In the genomic region with DNA sequence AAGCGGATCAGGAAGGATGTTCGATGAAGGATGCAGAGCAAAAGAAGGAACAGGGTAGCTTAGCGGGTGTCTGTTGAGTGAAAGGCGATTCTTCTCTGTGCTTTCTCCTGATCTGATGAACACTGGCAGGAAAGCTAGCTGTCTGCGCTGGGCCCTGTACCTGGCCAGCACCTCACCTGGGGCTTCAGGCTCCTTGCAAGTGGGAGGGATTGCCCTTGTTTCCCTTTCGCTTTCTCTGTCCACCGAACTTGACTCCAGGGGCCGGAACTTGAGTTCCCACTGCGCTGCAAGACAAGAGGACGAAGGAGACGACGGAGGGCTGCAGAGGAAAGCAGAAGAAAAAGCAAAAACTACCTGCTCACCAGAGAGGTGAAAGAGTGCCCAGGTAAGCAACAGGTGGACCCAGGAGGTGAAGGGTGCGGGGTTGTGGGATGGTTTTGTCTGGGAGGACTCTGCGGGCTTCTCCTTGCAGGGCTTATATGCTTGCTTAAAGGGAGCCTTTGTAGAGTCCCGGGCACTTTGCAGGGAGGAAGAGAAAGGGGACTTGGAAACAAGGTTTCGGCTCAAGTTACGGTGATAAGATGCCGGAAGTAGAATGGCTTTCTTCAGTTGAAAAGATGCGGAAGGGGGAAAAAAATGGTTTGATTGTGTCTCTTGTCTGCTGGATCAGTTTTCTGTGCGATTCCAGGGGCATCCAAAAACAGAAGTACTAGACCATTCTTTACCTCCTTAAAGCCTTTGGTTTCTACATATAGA, we compare ENCODE assay signal across 9 mouse cellular contexts. TPM values are rescaled to one million over a fixed set of nuclear protein-coding genes. Genes with fewer than 3 reads are reported as not detected.
DNase-seq lines count a peak whose midpoint lies in the region; ATAC-seq lines count a peak whose summit lies in the region.
"Had no signal": no experiment of that assay in that cellular context is flagged by ENCODE, and none has a peak within 500 bp of the region (broad histone marks: within the 10 kb centered on the region; RNA-seq: fewer than 3 reads in every experiment).

A gene (plus strand): TSS at position 51 of the 756 bp plus-strand sequence.

- peak within 1 kb of the TSS; percentile 50 for H3K4me2 ChIP-seq in forebrain, embryonic 12.5 days
- peak within 1 kb of the TSS; percentile 58 for H3K4me2 ChIP-seq in liver, embryonic 15.5 days
- H3K4me2 ChIP-seq in neural tube, embryonic 13.5 days, result peak within 1 kb of the TSS; percentile 48

- no peak for ATAC-seq in megakaryocyte, adult 5-6 weeks (ENCODE audit: poor library complexity, severe bottlenecking)
- ATAC-seq in forebrain, embryonic 12.5 days (ENCODE audit: low FRiP score), result no peak
- ATAC-seq in inflammation-experienced regulatory T-cells, adult 6 months, result peak; percentile 21
- ATAC-seq in liver, embryonic 15.5 days (ENCODE audit: insufficient read depth), result no peak
- ATAC-seq in neural tube, embryonic 13.5 days (ENCODE audit: low read depth), result no peak

- no peaks in the 10 kb centered on the region; the same call in 1 of the 2 replicates for H3K9me3 ChIP-seq in megakaryocyte, embryonic 14.5 days
- no peaks in the 10 kb centered on the region for H3K9me3 ChIP-seq in forebrain, embryonic 12.5 days
- no peaks in the 10 kb centered on the region for H3K9me3 ChIP-seq in liver, embryonic 15.5 days (replicated peaks)
- H3K9me3 ChIP-seq in neural tube, embryonic 13.5 days, result no peaks in the 10 kb centered on the region

- no peak within 1 kb of the TSS for H3K27ac ChIP-seq in forebrain, embryonic 12.5 days
- H3K27ac ChIP-seq in liver, embryonic 15.5 days (replicated peaks), result no peak within 1 kb of the TSS
- H3K27ac ChIP-seq in neural tube, embryonic 13.5 days (replicated peaks), result no peak within 1 kb of the TSS

- H3K4me1 ChIP-seq in megakaryocyte, embryonic 14.5 days, result peaks cover 43% of the 10 kb centered on the region
- peaks cover 13% of the 10 kb centered on the region for H3K4me1 ChIP-seq in forebrain, embryonic 12.5 days
- H3K4me1 ChIP-seq in liver, embryonic 15.5 days (replicated peaks), result peaks cover 16% of the 10 kb centered on the region
- H3K4me1 ChIP-seq in neural tube, embryonic 13.5 days (replicated peaks), result peaks cover 12% of the 10 kb centered on the region

- H3K9ac ChIP-seq in forebrain, embryonic 12.5 days, result no peak within 1 kb of the TSS
- H3K9ac ChIP-seq in liver, embryonic 15.5 days, result no peak within 1 kb of the TSS
- 0 out of 2 replicates have a peak within 1 kb of the TSS, but pooled peaks have one; percentile 23 for H3K9ac ChIP-seq in neural tube, embryonic 13.5 days

- H3K4me3 ChIP-seq in megakaryocyte, embryonic 14.5 days (replicated peaks), result peak within 1 kb of the TSS; percentile 92
- peak within 1 kb of the TSS; percentile 24 for H3K4me3 ChIP-seq in forebrain, embryonic 12.5 days (replicated peaks)
- peak within 1 kb of the TSS; percentile 43 for H3K4me3 ChIP-seq in liver, embryonic 15.5 days (replicated peaks)
- H3K4me3 ChIP-seq in neural tube, embryonic 13.5 days, result peak within 1 kb of the TSS; percentile 23

- H3K27me3 ChIP-seq in megakaryocyte, embryonic 14.5 days (replicated peaks), result peaks cover 85% of the 10 kb centered on the region
- peaks cover 22% of the 10 kb centered on the region for H3K27me3 ChIP-seq in forebrain, embryonic 12.5 days
- peaks cover 76% of the 10 kb centered on the region for H3K27me3 ChIP-seq in liver, embryonic 15.5 days
- peaks cover 18% of the 10 kb centered on the region; the same call in 1 of the 2 replicates for H3K27me3 ChIP-seq in neural tube, embryonic 13.5 days

- H3K36me3 ChIP-seq in megakaryocyte, embryonic 14.5 days (replicated peaks; ENCODE audit: low read length), result no peaks in the 10 kb centered on the region
- no peaks in the 10 kb centered on the region for H3K36me3 ChIP-seq in forebrain, embryonic 12.5 days (replicated peaks)
- H3K36me3 ChIP-seq in liver, embryonic 15.5 days (replicated peaks), result no peaks in the 10 kb centered on the region
- H3K36me3 ChIP-seq in neural tube, embryonic 13.5 days, result no peaks in the 10 kb centered on the region

- intact Hi-C loops in gastrocnemius, postnatal 14 days (cut with DNase I; ENCODE audit: low total_unique reads), result no loop called here

- 5% methylated on average over 20 of the region's 20 CpGs for WGBS in forebrain, embryonic 12.5 days
- WGBS in liver, embryonic 15.5 days (ENCODE audit: insufficient replicate concordance), result 3% methylated on average over 20 of the region's 20 CpGs
- 10% methylated on average over 20 of the region's 20 CpGs for WGBS in neural tube, embryonic 13.5 days

- DNase-seq in cerebellum, postnatal 4 days (ENCODE audit: low spot score in 2 of 2), result no peak
- no peak for DNase-seq in gastrocnemius, postnatal 14 days

RNA-seq across cellular contexts. Expression of the gene that starts here (rescaled TPM):
- polyA plus RNA-seq in megakaryocyte, embryonic 14.5 days (2012; ENCODE audit: insufficient read depth, low replicate concordance), result not detected in 2 replicates
- total RNA-seq in megakaryocyte, adult 5-6 weeks (2015), result 4.2 and 4.6 TPM in 2 replicates
- total RNA-seq in megakaryocyte, adult 5-6 weeks (2017), result 7.0 and 7.6 TPM in 2 replicates
- 0.13 and 0.36 TPM in 2 replicates for polyA plus RNA-seq in forebrain, embryonic 12.5 days (2016; fragmentation: Nextera tagmentation; extraction: Ambion mirVana)
- polyA plus RNA-seq in inflammation-experienced regulatory T-cells, adult 6 months (2017; shearing (Covaris generic)), result 10 to 100 TPM; 60.3 to 92.4 (median 72.6) TPM
- polyA plus RNA-seq in liver, embryonic 15.5 days (2015; fragmentation: Nextera tagmentation; extraction: Ambion mirVana), result 0.28 and 0.37 TPM in 2 replicates
- polyA plus RNA-seq in neural tube, embryonic 13.5 days (2015; fragmentation: Nextera tagmentation; extraction: Ambion mirVana), result 0.44 TPM in 1 of 2 replicates, not detected in the other
- not detected for total RNA-seq in gastrocnemius, postnatal 14 days (2021)
- total RNA-seq: MEL had no signal

Comparison
In these comparisons a context has a peak if more than half of its experiments do, and no peak if none do; other contexts are left out.
1. RNA of the gene that starts here (total RNA-seq): 4.2 to 7.6 TPM in megakaryocyte, adult 5-6 weeks; not detected in gastrocnemius, postnatal 14 days; every median in the first group is over 4 times any median in the second.
2. RNA of the gene that starts here (polyA plus RNA-seq): 60.3 to 92.4 TPM in inflammation-experienced regulatory T-cells, adult 6 months; 0.28 to 0.37 TPM in liver, embryonic 15.5 days, 0.13 to 0.36 TPM in forebrain, embryonic 12.5 days, 0.44 TPM in neural tube, embryonic 13.5 days and not detected in megakaryocyte, embryonic 14.5 days; every median in the first group is over 10 times any median in the second.
3. H3K4me3 ChIP-seq: peak in every context shown above with its lines; median percentile 92 in megakaryocyte, embryonic 14.5 days; 43 in liver, embryonic 15.5 days; 24 in forebrain, embryonic 12.5 days; 23 in neural tube, embryonic 13.5 days.
4. Peak in every context shown above with its lines, with median percentiles within 50 percentile points of each other: H3K4me2 ChIP-seq.